Mouse (Mus musculus) hindbrain, embryonic 11.5 days (tissue): ENCODE data around the gene Vmn1r237. TPM values are rescaled to one million over a fixed set of nuclear protein-coding genes. Genes with fewer than 3 reads are reported as not detected.

Experiments
- ATAC-seq: fragments of 200-750 bp; cut with Nextera tagmentation; 2 replicates; pipeline ENCODE4 v1.8.0; 2017; ENCODE audit warnings: mild to moderate bottlenecking, moderate TSS enrichment, moderate library complexity; ENCODE audit not compliant: low FRiP score
- DNase-seq: peaks from one replicate; pipeline ENCODE4 v3.0.0-alpha.2; 2015; ENCODE audit warnings: low spot score
- H3K27ac ChIP-seq: fragments of 300-500 bp; sonication (generic); 2 replicates; pipeline ENCODE4 v1.5.1; 2014; ENCODE audit warnings: mild to moderate bottlenecking, low read depth, low read length
- H3K27me3 ChIP-seq: fragments of 300-500 bp; sonication (generic); 2 replicates; pipeline ENCODE4 v1.6.1; 2014; ENCODE audit warnings: mild to moderate bottlenecking, low read length, moderate library complexity, mixed read lengths; ENCODE audit not compliant: control insufficient read depth, insufficient read depth
- H3K36me3 ChIP-seq: fragments of 300-500 bp; sonication (generic); 2 replicates; pipeline ENCODE4 v1.6.1; 2014; ENCODE audit warnings: mild to moderate bottlenecking, low read length, moderate library complexity, mixed read lengths; ENCODE audit not compliant: control insufficient read depth, insufficient read depth
- H3K4me1 ChIP-seq: fragments of 300-500 bp; sonication (generic); replicated peaks from 2 replicates; pipeline ENCODE4 v1.6.1; 2014; ENCODE audit warnings: low read length, mixed read lengths; ENCODE audit not compliant: control insufficient read depth, insufficient read depth
- H3K4me2 ChIP-seq: fragments of 300-500 bp; sonication (generic); replicated peaks from 2 replicates; pipeline ENCODE4 v1.6.1; 2014; ENCODE audit warnings: mild to moderate bottlenecking, low read depth, low read length
- H3K4me3 ChIP-seq: fragments of 300-500 bp; sonication (generic); 2 replicates; pipeline ENCODE4 v1.5.1; 2014; ENCODE audit warnings: low read depth, low read length
- H3K9ac ChIP-seq: fragments of 300-500 bp; sonication (generic); 2 replicates; pipeline ENCODE4 v1.6.1; 2014; ENCODE audit warnings: low read depth, low read length
- H3K9me3 ChIP-seq: fragments of 300-500 bp; sonication (generic); 2 replicates; pipeline ENCODE4 v1.6.1; 2016; ENCODE audit warnings: low read length; ENCODE audit not compliant: control insufficient read depth
- WGBS: fragments of 180-500 bp; shearing (Covaris S2); extraction: QIAGEN DNeasy Blood & Tissue Kit; methylation state at CpG from one replicate; pipeline ENCODE4 v1.1.7; 2014; 5-methylcytosine and 5-hydroxymethylcytosine counted together
- polyA plus RNA-seq: library from polyadenylated mRNA; unstranded; fragments of >200 nt; fragmentation: Nextera tagmentation; extraction: Ambion mirVana; gene quantifications from 2 replicates; pipeline ENCODE4 v1.2.1, GENCODE M21; 2014

Gene Vmn1r237
- not detected in 2 replicates for polyA plus RNA-seq

DNA sequence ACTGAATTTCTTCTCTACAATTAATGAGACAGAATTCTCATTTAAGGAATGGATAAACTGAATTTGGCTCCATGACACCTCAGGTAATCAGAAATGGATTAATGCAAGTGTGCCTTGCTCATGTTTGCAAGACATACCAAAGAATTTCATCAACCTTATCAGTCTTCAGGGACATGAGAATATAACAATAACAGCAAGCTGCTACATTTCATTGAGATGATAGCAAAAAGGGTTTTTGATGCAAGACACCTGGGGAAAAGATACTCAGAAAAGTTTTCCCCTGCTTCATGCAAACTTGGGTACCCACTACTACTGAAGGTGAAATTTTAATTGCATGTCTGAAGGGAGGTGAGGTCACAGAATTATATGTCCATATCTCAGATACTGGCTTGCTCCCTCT is at the start of gene Vmn1r237:
Gene Vmn1r237 (plus strand): TSS at position 301 of the 400 bp plus-strand sequence.
- Histone ChIP-seq H3K4me3 (no peak within 1 kb of the TSS), H3K36me3 (no peaks in the 10 kb centered on the region), H3K4me1 (no peaks in the 10 kb centered on the region), H3K4me2 (no peak within 1 kb of the TSS), H3K9me3 (no peaks in the 10 kb centered on the region), H3K9ac (no peak within 1 kb of the TSS), H3K27me3 (no peaks in the 10 kb centered on the region), H3K27ac (no peak within 1 kb of the TSS)
- DNase-seq (no peak), ATAC-seq (no peak)

DNA sequence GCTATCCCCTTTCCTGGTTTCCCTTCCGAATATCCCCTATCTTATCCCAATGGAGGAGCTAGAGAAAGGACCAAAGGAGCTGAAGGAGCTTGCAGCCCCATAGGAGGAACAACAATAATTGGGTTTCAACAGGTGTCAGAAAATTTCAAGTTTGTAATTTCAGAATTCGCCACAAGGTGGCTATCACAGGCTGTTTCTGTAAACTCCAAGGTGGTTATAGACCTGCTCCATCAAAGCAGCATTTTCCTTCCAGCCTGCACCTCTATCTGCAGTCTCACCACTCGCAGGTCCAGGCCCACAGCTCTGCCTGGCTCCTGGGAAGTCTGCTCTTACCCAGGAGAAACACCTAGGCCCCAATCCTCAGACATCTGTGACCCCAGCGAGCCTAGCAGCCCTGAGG is 39.6 kb upstream of the Vmn1r237 start:
- 19% methylated on average over 4 of the region's 4 CpGs for WGBS
- DNase-seq: peak; percentile 58
- no peak overlapping the region for H3K9ac ChIP-seq

DNA sequence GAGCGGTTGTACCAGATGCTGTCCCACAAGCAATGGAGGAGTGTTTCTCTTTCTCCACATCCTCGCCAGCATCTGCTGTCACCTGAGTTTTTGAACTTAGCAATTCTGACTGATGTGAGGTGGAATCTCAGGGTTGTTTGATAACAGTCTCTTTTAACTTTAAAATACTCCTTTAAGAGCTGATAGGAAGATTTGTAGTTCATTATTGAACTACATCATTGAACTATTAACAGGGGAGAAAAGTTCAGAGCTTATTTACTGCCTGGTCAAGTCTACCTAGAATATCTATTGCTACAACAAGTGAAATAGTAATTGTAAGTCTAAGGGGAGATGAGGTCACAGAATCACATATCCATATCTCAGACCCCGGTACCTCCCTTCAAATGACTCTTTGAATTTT is 29.0 kb upstream of the Vmn1r237 start, which contains the start of gene Vmn1r236:
Gene Vmn1r236 (plus strand): TSS at position 301 of the 400 bp plus-strand sequence.
- 81% methylated on average over 3 of the region's 3 CpGs for WGBS

More for the DNA sequence above, 39.6 kb upstream of the Vmn1r237 start:
- Histone ChIP-seq H3K4me1 (no peaks in the 10 kb centered on the region), H3K27ac (no peak overlapping the region), H3K9me3 (no peaks in the 10 kb centered on the region), H3K27me3 (no peaks in the 10 kb centered on the region), H3K4me2 (no peak overlapping the region), H3K4me3 (no peak overlapping the region), H3K36me3 (no peaks in the 10 kb centered on the region)
- ATAC-seq: no peak

DNA sequence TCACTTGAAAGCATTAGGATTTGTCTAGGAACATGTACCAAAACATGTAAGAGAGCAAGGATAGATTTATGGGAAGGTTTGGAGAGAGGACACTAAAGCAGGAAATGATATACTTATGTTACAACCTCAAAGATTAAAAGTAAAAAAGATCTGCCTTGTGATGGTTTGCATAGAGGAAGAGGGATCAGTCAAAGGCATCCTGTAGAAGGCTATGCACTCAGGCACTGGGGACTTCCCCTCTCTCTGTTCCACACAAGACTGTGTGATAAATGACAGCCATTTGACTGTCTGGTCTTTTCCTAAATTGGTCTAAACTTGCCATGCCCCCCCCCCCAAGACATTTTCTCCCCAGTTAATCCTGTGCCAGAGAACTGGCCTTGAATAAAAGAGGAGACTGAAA is 27.3 kb upstream of the Vmn1r237 start:
- H3K27ac ChIP-seq: no peak overlapping the region
- H3K4me2 ChIP-seq: no peak overlapping the region
- no peaks in the 10 kb centered on the region for H3K4me1 ChIP-seq
- no peak overlapping the region for H3K4me3 ChIP-seq
- no peak overlapping the region for H3K9ac ChIP-seq
- no peaks in the 10 kb centered on the region for H3K36me3 ChIP-seq
- DNase-seq (no peak), ATAC-seq (no peak)
- no peaks in the 10 kb centered on the region for H3K27me3 ChIP-seq
- H3K9me3 ChIP-seq: no peaks in the 10 kb centered on the region

More for the DNA sequence above, 29.0 kb upstream of the Vmn1r237 start, which contains the start of gene Vmn1r236:
- ATAC-seq (no peak), DNase-seq (no peak)
- H3K4me2 ChIP-seq: no peak within 1 kb of the TSS
- no peak within 1 kb of the TSS for H3K4me3 ChIP-seq
- no peaks in the 10 kb centered on the region for H3K36me3 ChIP-seq
- H3K9me3 ChIP-seq: no peaks in the 10 kb centered on the region
- H3K9ac ChIP-seq: no peak within 1 kb of the TSS
- H3K4me1 ChIP-seq: no peaks in the 10 kb centered on the region
- H3K27ac ChIP-seq: no peak within 1 kb of the TSS
- no peaks in the 10 kb centered on the region for H3K27me3 ChIP-seq

DNA sequence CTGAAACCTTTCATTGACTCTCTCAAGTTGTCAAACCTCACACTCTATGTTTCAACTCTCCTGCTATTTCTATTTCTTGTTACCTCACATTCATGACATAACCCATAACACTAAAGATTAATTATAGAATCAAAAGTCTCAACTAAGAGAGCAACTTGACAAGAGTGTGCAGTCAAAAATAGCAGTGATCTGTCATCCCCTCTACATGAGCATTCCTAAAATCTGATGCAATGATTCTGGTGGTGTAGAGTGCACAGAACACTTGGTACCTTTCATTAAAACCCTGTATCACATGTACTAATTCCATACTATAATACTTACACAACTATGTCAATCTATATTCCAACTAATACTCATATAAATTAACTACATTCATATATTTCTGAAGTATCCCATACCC is 22.0 kb upstream of the Vmn1r237 start:
- Histone ChIP-seq H3K9me3 (no peaks in the 10 kb centered on the region), H3K27me3 (no peaks in the 10 kb centered on the region), H3K27ac (no peak overlapping the region), H3K4me2 (no peak overlapping the region), H3K4me3 (no peak overlapping the region), H3K9ac (no peak overlapping the region), H3K36me3 (no peaks in the 10 kb centered on the region), H3K4me1 (no peaks in the 10 kb centered on the region)
- DNase-seq (no peak), ATAC-seq (no peak)

Other genes starting within 250 kb of the Vmn1r237 start
- gene Vmn1r234, start 85.8 kb upstream of the Vmn1r237 start, polyA plus RNA-seq: not detected in 2 replicates
- gene Vmn1r235, start 55.5 kb upstream of the Vmn1r237 start, polyA plus RNA-seq: not detected in 2 replicates
- not detected in 2 replicates for gene Vmn1r236, start 28.9 kb upstream of the Vmn1r237 start, polyA plus RNA-seq
- 3.1 and 4.0 TPM in 2 replicates for gene Zfp677, start 71.9 kb downstream of the Vmn1r237 start, polyA plus RNA-seq
- gene Zfp54, start 111.4 kb downstream of the Vmn1r237 start, polyA plus RNA-seq: 2.9 and 3.8 TPM in 2 replicates
- 16.4 and 17.0 TPM in 2 replicates for gene Zfp51, start 138.5 kb downstream of the Vmn1r237 start, polyA plus RNA-seq
- gene Zfp53, start 177.1 kb downstream of the Vmn1r237 start, polyA plus RNA-seq: 8.6 and 10.5 TPM in 2 replicates
- gene Zfp52, start 223.7 kb downstream of the Vmn1r237 start, polyA plus RNA-seq: 2.1 and 2.9 TPM in 2 replicates